Mouse (Mus musculus): ENCODE results near the gene Xpr1. TPM values are rescaled to one million over a fixed set of nuclear protein-coding genes. Genes with fewer than 3 reads are reported as not detected.

Xpr1 gene
- polyA plus RNA-seq, 1 experiment from 2014 or later, result 6.0 TPM

DNA sequence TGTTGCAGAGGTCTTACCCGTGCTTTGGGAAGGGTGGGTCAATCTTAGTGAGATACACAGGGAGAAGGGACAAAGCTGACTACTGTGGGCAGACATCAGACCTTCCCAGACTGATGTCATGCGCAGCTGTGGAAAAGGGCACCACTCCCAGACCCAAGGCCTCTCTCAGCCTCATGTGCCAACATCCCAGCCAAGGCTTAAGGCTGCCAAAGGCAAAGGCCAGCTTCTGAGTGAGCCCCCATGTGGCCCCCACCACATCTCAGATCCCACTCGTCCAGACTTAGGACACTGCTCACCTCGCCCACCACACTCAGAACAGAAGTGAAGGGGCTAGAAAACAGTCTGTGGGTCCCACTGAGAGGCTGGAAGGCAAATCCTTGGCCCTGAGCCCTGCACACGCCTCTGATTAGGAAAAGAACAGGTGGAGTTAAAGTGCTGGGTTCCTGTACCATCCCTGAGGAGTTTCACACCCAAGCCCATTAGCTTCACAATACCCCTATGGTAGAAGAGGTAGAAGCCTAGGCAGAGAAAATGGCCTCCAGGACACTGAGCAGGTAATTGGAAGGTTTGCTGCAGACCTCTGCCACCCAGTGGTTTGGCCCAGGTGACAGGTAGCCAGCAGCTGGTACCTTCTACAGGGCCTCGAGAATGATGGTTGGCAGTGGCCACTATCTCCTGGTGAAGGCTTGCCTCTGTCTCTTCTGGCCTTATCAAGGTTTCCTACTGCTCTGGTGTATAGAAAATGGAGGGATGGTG, 177.1 kb downstream of the Xpr1 start:
- no peaks in the 10 kb centered on the region for H3K9me3 ChIP-seq (replicated peaks; ENCODE audit: low read length)
- H3K4me3 ChIP-seq (replicated peaks; ENCODE audit: low read depth, low read length), result no peak overlapping the region
- no peak overlapping the region for H3K9ac ChIP-seq (ENCODE audit: low read depth, low read length)
- no peak overlapping the region for H3K4me2 ChIP-seq (ENCODE audit: low read length)
- H3K4me1 ChIP-seq (replicated peaks; ENCODE audit: insufficient read depth, low read length), result peaks cover 36% of the 10 kb centered on the region
- no peak for DNase-seq (ENCODE audit: low spot score)
- ATAC-seq (replicated peaks; ENCODE audit: low FRiP score, low read depth), result no peak
- no peaks in the 10 kb centered on the region for H3K27me3 ChIP-seq (ENCODE audit: insufficient read depth, low read length)
- peaks cover 15% of the 10 kb centered on the region; the same call in 1 of the 2 replicates for H3K36me3 ChIP-seq (ENCODE audit: insufficient read depth, low read length)
- H3K27ac ChIP-seq, result peak overlapping the region; percentile 94; the same call in 1 of the 2 replicates
- 87% methylated on average over 6 of the region's 6 CpGs for WGBS
- TF ChIP-seq CTCF (IDR thresholded peaks at IDR 0.05; ENCODE audit: low read depth), result peak; percentile 38

GRCm38 (mm10) chr1:155239169-155239568, 178.0 kb downstream of the Xpr1 start:
- Histone ChIP-seq H3K27me3 (ENCODE audit: insufficient read depth, low read length) (no peaks in the 10 kb centered on the region), H3K9me3 (replicated peaks; ENCODE audit: low read length) (no peaks in the 10 kb centered on the region), H3K9ac (ENCODE audit: low read depth, low read length) (no peak overlapping the region), H3K4me2 (ENCODE audit: low read length) (no peak overlapping the region), H3K4me1 (replicated peaks; ENCODE audit: insufficient read depth, low read length) (peaks cover 39% of the 10 kb centered on the region), H3K27ac (peak overlapping the region; percentile 94), H3K4me3 (replicated peaks; ENCODE audit: low read depth, low read length) (no peak overlapping the region), H3K36me3 (ENCODE audit: insufficient read depth, low read length) (peaks cover 15% of the 10 kb centered on the region; the same call in 1 of the 2 replicates)
- WGBS, result 65% methylated on average over 4 of the region's 4 CpGs
- TF ChIP-seq CTCF (IDR thresholded peaks at IDR 0.05; ENCODE audit: low read depth), result no peak
- no peak for ATAC-seq (replicated peaks; ENCODE audit: low FRiP score, low read depth)
- no peak for DNase-seq (ENCODE audit: low spot score)

DNA sequence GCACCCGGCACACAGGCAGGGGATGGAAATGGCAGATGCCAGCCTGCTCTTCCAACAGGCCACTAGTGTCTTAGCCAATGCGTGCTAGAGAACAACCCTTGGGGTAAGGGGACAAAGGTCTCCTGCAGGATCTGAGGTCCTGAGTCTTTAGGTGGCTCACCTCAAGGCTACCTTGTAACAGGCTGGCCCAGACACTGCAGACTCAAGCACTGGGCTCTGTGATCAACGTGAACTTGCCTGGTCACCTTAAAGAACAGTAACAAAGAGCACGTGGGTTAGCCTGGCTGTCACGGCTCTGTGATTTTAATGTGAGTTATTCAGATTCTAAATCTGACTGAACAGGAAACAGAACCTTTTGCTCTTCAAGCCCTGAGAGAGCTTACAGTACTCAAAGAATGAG, 179.1 kb downstream of the Xpr1 start:
- ATAC-seq (replicated peaks; ENCODE audit: low FRiP score, low read depth) (peak; percentile 73), DNase-seq (ENCODE audit: low spot score) (peak; percentile 63)
- Histone ChIP-seq H3K27me3 (ENCODE audit: insufficient read depth, low read length) (no peaks in the 10 kb centered on the region), H3K36me3 (ENCODE audit: insufficient read depth, low read length) (peaks cover 15% of the 10 kb centered on the region; the same call in 1 of the 2 replicates), H3K9ac (ENCODE audit: low read depth, low read length) (no peak overlapping the region), H3K9me3 (replicated peaks; ENCODE audit: low read length) (no peaks in the 10 kb centered on the region), H3K4me2 (ENCODE audit: low read length) (no peak overlapping the region; the same call in 1 of the 2 replicates), H3K4me1 (replicated peaks; ENCODE audit: insufficient read depth, low read length) (peaks cover 49% of the 10 kb centered on the region), H3K4me3 (replicated peaks; ENCODE audit: low read depth, low read length) (no peak overlapping the region), H3K27ac (peak overlapping the region; percentile 94)
- WGBS, result 54% methylated on average over 5 of the region's 5 CpGs
- TF ChIP-seq CTCF (IDR thresholded peaks at IDR 0.05; ENCODE audit: low read depth), result no peak

- no peak overlapping the region for H3K9ac ChIP-seq (ENCODE audit: low read depth, low read length)
- WGBS, result 41% methylated on average over 11 of the region's 11 CpGs
- H3K27ac ChIP-seq, result peak overlapping the region; percentile 94
Measured at GRCm38 (mm10) chr1:155237390-155237789, 179.8 kb downstream of the Xpr1 start.

GRCm38 (mm10) chr1:155236306-155237024, 180.8 kb downstream of the Xpr1 start:
- H3K36me3 ChIP-seq (ENCODE audit: insufficient read depth, low read length), result peaks cover 9% of the 10 kb centered on the region; the same call in 1 of the 2 replicates
- TF ChIP-seq CTCF (IDR thresholded peaks at IDR 0.05; ENCODE audit: low read depth), result no peak
- no peaks in the 10 kb centered on the region for H3K27me3 ChIP-seq (ENCODE audit: insufficient read depth, low read length)
- no peak overlapping the region for H3K9ac ChIP-seq (ENCODE audit: low read depth, low read length)
- no peaks in the 10 kb centered on the region for H3K9me3 ChIP-seq (replicated peaks; ENCODE audit: low read length)
- H3K4me1 ChIP-seq (replicated peaks; ENCODE audit: insufficient read depth, low read length), result peaks cover 52% of the 10 kb centered on the region
- H3K4me3 ChIP-seq (replicated peaks; ENCODE audit: low read depth, low read length), result no peak overlapping the region
- ATAC-seq (replicated peaks; ENCODE audit: low FRiP score, low read depth) (peak; percentile 9; the same call in 1 of the 2 replicates), DNase-seq (ENCODE audit: low spot score) (no peak)
- peak overlapping the region; percentile 94 for H3K27ac ChIP-seq
- WGBS, result 57% methylated on average over 13 of the region's 13 CpGs
- no peak overlapping the region for H3K4me2 ChIP-seq (ENCODE audit: low read length)

More at GRCm38 (mm10) chr1:155237390-155237789, 179.8 kb downstream of the Xpr1 start:
- TF ChIP-seq CTCF (IDR thresholded peaks at IDR 0.05; ENCODE audit: low read depth), result no peak
- no peaks in the 10 kb centered on the region for H3K27me3 ChIP-seq (ENCODE audit: insufficient read depth, low read length)
- no peak overlapping the region for H3K4me2 ChIP-seq (ENCODE audit: low read length)
- H3K4me3 ChIP-seq (replicated peaks; ENCODE audit: low read depth, low read length), result no peak overlapping the region
- DNase-seq (ENCODE audit: low spot score) (peak; percentile 88), ATAC-seq (replicated peaks; ENCODE audit: low FRiP score, low read depth) (peak; percentile 74)
- H3K36me3 ChIP-seq (ENCODE audit: insufficient read depth, low read length), result peaks cover 15% of the 10 kb centered on the region; the same call in 1 of the 2 replicates
- H3K4me1 ChIP-seq (replicated peaks; ENCODE audit: insufficient read depth, low read length), result peaks cover 52% of the 10 kb centered on the region
- no peaks in the 10 kb centered on the region for H3K9me3 ChIP-seq (replicated peaks; ENCODE audit: low read length)

DNA sequence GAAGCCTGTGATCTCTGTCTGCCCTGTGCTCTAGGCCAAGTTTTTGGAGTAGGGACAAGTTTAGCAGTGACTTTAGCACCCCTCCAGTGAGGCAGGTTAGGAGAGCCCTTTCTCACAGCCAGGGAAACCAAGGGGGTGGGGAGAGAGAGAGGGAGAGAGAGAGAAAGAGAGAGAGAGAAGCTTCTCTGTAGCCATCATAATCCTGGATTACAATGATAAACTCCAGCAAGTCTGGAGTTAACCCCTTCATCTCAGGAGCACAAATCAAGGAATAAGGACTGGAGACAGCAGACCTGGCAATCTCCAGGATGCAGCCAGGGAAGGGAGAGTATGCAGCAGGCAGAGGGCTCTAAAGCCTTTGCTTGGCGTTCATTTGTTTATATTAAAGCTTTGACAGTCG, 181.6 kb downstream of the Xpr1 start:
- Histone ChIP-seq H3K27ac (no peak overlapping the region), H3K27me3 (ENCODE audit: insufficient read depth, low read length) (no peaks in the 10 kb centered on the region), H3K9me3 (replicated peaks; ENCODE audit: low read length) (no peaks in the 10 kb centered on the region), H3K4me2 (ENCODE audit: low read length) (no peak overlapping the region), H3K9ac (ENCODE audit: low read depth, low read length) (no peak overlapping the region), H3K4me3 (replicated peaks; ENCODE audit: low read depth, low read length) (no peak overlapping the region), H3K36me3 (ENCODE audit: insufficient read depth, low read length) (0 out of 2 replicates have a peak, but pooled peaks cover 3% of the 10 kb centered on the region), H3K4me1 (replicated peaks; ENCODE audit: insufficient read depth, low read length) (peaks cover 52% of the 10 kb centered on the region)
- 44% methylated on average over 2 of the region's 2 CpGs for WGBS
- DNase-seq (ENCODE audit: low spot score), result no peak
- ATAC-seq (replicated peaks; ENCODE audit: low FRiP score, low read depth), result no peak
- TF ChIP-seq CTCF (IDR thresholded peaks at IDR 0.05; ENCODE audit: low read depth), result no peak

Data from kidney, postnatal 0 days (tissue).